Mouse (Mus musculus) small intestine, adult 2 months (tissue): ENCODE data around the gene BC048403.

Source experiments
- CTCF ChIP-seq: fragments of 200-500 bp; IDR thresholded peaks from 2 replicates; pipeline ENCODE4 v1.5.1; 2012; ENCODE audit warnings: low read depth, mild to moderate bottlenecking, control low read depth, inconsistent platforms, low read length, moderate library complexity, mixed read lengths; ENCODE audit not compliant: insufficient replicate concordance, insufficient read length; ENCODE audit errors: extremely low read depth
- POLR2A ChIP-seq: fragments of 200-500 bp; IDR thresholded peaks from 2 replicates; pipeline ENCODE4 v1.6.1; 2012; ENCODE audit warnings: low read depth, mild to moderate bottlenecking, control low read depth, inconsistent platforms, low read length, moderate library complexity

- no peak for TF ChIP-seq POLR2A
- TF ChIP-seq CTCF, result no peak
Measured at GRCm38 (mm10) chr10:121792661-121793060, 52.9 kb downstream of the BC048403 start.
